Comparison of ENCODE assay signal across 14 mouse cellular contexts in the genomic region with DNA sequence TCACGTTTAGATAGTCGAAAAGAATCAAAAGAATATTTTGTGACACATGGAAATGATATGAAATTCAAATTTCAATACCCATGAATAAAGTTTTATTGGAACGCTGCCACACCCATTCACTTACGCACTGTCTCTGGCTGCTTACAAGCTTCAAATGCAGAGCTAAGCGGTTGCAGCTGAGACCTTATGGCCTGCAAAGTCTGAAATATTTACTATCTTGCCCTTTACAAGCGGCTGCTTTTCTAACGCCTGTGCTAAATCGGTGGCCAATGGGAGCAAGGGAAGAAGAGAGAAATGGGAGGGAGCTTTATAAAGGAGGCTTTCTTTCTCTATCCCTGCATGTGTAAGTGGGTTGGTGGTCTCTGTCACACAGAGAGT.
DNase-seq lines count a peak whose midpoint lies in the region; ATAC-seq and TF ChIP-seq lines count a peak whose summit lies in the region.
"Had no signal": no experiment of that assay in that cellular context is flagged by ENCODE, and none has a peak within 500 bp of the region (broad histone marks: within the 10 kb centered on the region; RNA-seq: fewer than 3 reads in every experiment).

No protein-coding gene starts in this region.

- 74% methylated on average over 8 of the region's 8 CpGs for WGBS in forebrain, embryonic 13.5 days
- 78% methylated on average over 8 of the region's 8 CpGs for WGBS in forebrain, embryonic 14.5 days
- WGBS in kidney, postnatal 0 days: 58% methylated on average over 8 of the region's 8 CpGs
- 56% methylated on average over 8 of the region's 8 CpGs for WGBS in midbrain, embryonic 16.5 days
- 80% methylated on average over 8 of the region's 8 CpGs for WGBS in midbrain, embryonic 11.5 days
- 38% methylated on average over 8 of the region's 8 CpGs for WGBS in limb, embryonic 15.5 days

- no peak for DNase-seq in forebrain, embryonic 14.5 days (ENCODE audit: low spot score)
- DNase-seq in kidney, postnatal 0 days (ENCODE audit: low spot score): peak; percentile 55
- no peak for DNase-seq in kidney, adult 8-10 months
- no peak for DNase-seq in midbrain, embryonic 11.5 days (ENCODE audit: low spot score, missing footprints)
- no peak for DNase-seq in cerebellum, adult 11-12 months
- DNase-seq: adrenal gland, postnatal 25 days; cerebellum, adult 9-10 months; heart, postnatal 4 days had no signal

- H3K4me3 ChIP-seq in forebrain, embryonic 13.5 days: no peak overlapping the region
- H3K4me3 ChIP-seq in forebrain, embryonic 14.5 days (ENCODE audit: low read depth, low read length): no peak overlapping the region
- H3K4me3 ChIP-seq in kidney, postnatal 0 days (replicated peaks; ENCODE audit: low read depth, low read length): no peak overlapping the region
- no peak overlapping the region for H3K4me3 ChIP-seq in midbrain, embryonic 16.5 days (ENCODE audit: low read depth, low read length)
- H3K4me3 ChIP-seq in midbrain, embryonic 11.5 days (ENCODE audit: low read depth, low read length): no peak overlapping the region
- H3K4me3 ChIP-seq in limb, embryonic 15.5 days: no peak overlapping the region
- H3K4me3 ChIP-seq: heart, embryonic 15.5 days; neural tube, embryonic 13.5 days had no signal

- no peaks in the 10 kb centered on the region for H3K36me3 ChIP-seq in forebrain, embryonic 13.5 days (ENCODE audit: poor library complexity, severe bottlenecking)
- H3K36me3 ChIP-seq in forebrain, embryonic 14.5 days (ENCODE audit: control insufficient read depth, insufficient read depth, low read length): no peaks in the 10 kb centered on the region
- no peaks in the 10 kb centered on the region for H3K36me3 ChIP-seq in kidney, postnatal 0 days (ENCODE audit: insufficient read depth, low read length)
- no peaks in the 10 kb centered on the region for H3K36me3 ChIP-seq in midbrain, embryonic 16.5 days (ENCODE audit: control insufficient read depth, insufficient read depth, low read length)
- no peaks in the 10 kb centered on the region for H3K36me3 ChIP-seq in midbrain, embryonic 11.5 days (ENCODE audit: control insufficient read depth, insufficient read depth, low read length)
- no peaks in the 10 kb centered on the region for H3K36me3 ChIP-seq in limb, embryonic 15.5 days
- H3K36me3 ChIP-seq: heart, embryonic 15.5 days; neural tube, embryonic 13.5 days had no signal

- no peak overlapping the region for H3K4me2 ChIP-seq in forebrain, embryonic 13.5 days
- no peak overlapping the region for H3K4me2 ChIP-seq in forebrain, embryonic 14.5 days (ENCODE audit: low read length)
- no peak overlapping the region for H3K4me2 ChIP-seq in kidney, postnatal 0 days (ENCODE audit: low read length)
- H3K4me2 ChIP-seq in midbrain, embryonic 16.5 days (ENCODE audit: low read length): peak overlapping the region; percentile 9; the same call in 1 of the 2 replicates
- no peak overlapping the region for H3K4me2 ChIP-seq in midbrain, embryonic 11.5 days
- H3K4me2 ChIP-seq in limb, embryonic 15.5 days: peak overlapping the region; percentile 29
- H3K4me2 ChIP-seq: heart, embryonic 15.5 days; neural tube, embryonic 13.5 days had no signal

- TF ChIP-seq CTCF in kidney, postnatal 0 days (IDR thresholded peaks at IDR 0.05; ENCODE audit: low read depth): no peak

- no peaks in the 10 kb centered on the region for H3K27me3 ChIP-seq in forebrain, embryonic 13.5 days
- H3K27me3 ChIP-seq in forebrain, embryonic 14.5 days (replicated peaks; ENCODE audit: control insufficient read depth, insufficient read depth, low read length): no peaks in the 10 kb centered on the region
- no peaks in the 10 kb centered on the region for H3K27me3 ChIP-seq in kidney, postnatal 0 days (ENCODE audit: insufficient read depth, low read length)
- H3K27me3 ChIP-seq in midbrain, embryonic 16.5 days (ENCODE audit: control insufficient read depth, insufficient read depth, low read depth, low read length): no peaks in the 10 kb centered on the region
- no peaks in the 10 kb centered on the region for H3K27me3 ChIP-seq in midbrain, embryonic 11.5 days (ENCODE audit: control insufficient read depth, insufficient read depth, low read length)
- H3K27me3 ChIP-seq in limb, embryonic 15.5 days: no peaks in the 10 kb centered on the region
- H3K27me3 ChIP-seq: heart, embryonic 15.5 days; neural tube, embryonic 13.5 days had no signal

- no peaks in the 10 kb centered on the region for H3K4me1 ChIP-seq in forebrain, embryonic 13.5 days
- no peaks in the 10 kb centered on the region for H3K4me1 ChIP-seq in forebrain, embryonic 14.5 days (ENCODE audit: control insufficient read depth, insufficient read depth, low read length)
- peaks cover 4% of the 10 kb centered on the region; the same call in 1 of the 2 replicates for H3K4me1 ChIP-seq in kidney, postnatal 0 days (replicated peaks; ENCODE audit: insufficient read depth, low read length)
- no peaks in the 10 kb centered on the region for H3K4me1 ChIP-seq in midbrain, embryonic 16.5 days (ENCODE audit: control insufficient read depth, insufficient read depth, low read length)
- H3K4me1 ChIP-seq in midbrain, embryonic 11.5 days (ENCODE audit: control insufficient read depth, insufficient read depth, low read length): no peaks in the 10 kb centered on the region
- peaks cover 10% of the 10 kb centered on the region for H3K4me1 ChIP-seq in limb, embryonic 15.5 days
- H3K4me1 ChIP-seq: heart, embryonic 15.5 days had no signal

- peak; percentile 33; the same call in 1 of the 2 replicates for ATAC-seq in forebrain, embryonic 13.5 days
- no peak for ATAC-seq in forebrain, embryonic 14.5 days
- no peak for ATAC-seq in kidney, postnatal 0 days (replicated peaks; ENCODE audit: low FRiP score, low read depth)
- peak; percentile 60; the same call in 1 of the 2 replicates for ATAC-seq in midbrain, embryonic 16.5 days
- ATAC-seq in midbrain, embryonic 11.5 days (ENCODE audit: low FRiP score): no peak
- peak; percentile 86 for ATAC-seq in limb, embryonic 15.5 days (ENCODE audit: insufficient number of reproducible peaks, low FRiP score, low TSS enrichment, low read depth)

- no peak overlapping the region for H3K9ac ChIP-seq in forebrain, embryonic 13.5 days
- no peak overlapping the region for H3K9ac ChIP-seq in forebrain, embryonic 14.5 days (ENCODE audit: low read length)
- H3K9ac ChIP-seq in kidney, postnatal 0 days (ENCODE audit: low read depth, low read length): no peak overlapping the region
- H3K9ac ChIP-seq in midbrain, embryonic 16.5 days (ENCODE audit: low read depth, low read length): no peak overlapping the region
- H3K9ac ChIP-seq in midbrain, embryonic 11.5 days (ENCODE audit: low read length): no peak overlapping the region
- no peak overlapping the region for H3K9ac ChIP-seq in limb, embryonic 15.5 days
- H3K9ac ChIP-seq: heart, embryonic 15.5 days; liver, embryonic 14.5 days; neural tube, embryonic 13.5 days had no signal

- no peak overlapping the region for H3K27ac ChIP-seq in forebrain, embryonic 13.5 days
- no peak overlapping the region for H3K27ac ChIP-seq in forebrain, embryonic 14.5 days (ENCODE audit: low read depth, low read length)
- H3K27ac ChIP-seq in kidney, postnatal 0 days: no peak overlapping the region
- H3K27ac ChIP-seq in midbrain, embryonic 16.5 days (ENCODE audit: low read length): no peak overlapping the region
- H3K27ac ChIP-seq in midbrain, embryonic 11.5 days (ENCODE audit: low read depth, low read length): no peak overlapping the region
- H3K27ac ChIP-seq in limb, embryonic 15.5 days: peak overlapping the region; percentile 51
- H3K27ac ChIP-seq: heart, embryonic 15.5 days; liver, embryonic 14.5 days; neural tube, embryonic 13.5 days had no signal

- no peaks in the 10 kb centered on the region for H3K9me3 ChIP-seq in forebrain, embryonic 13.5 days (replicated peaks)
- H3K9me3 ChIP-seq in forebrain, embryonic 14.5 days (replicated peaks; ENCODE audit: control insufficient read depth, low read length): no peaks in the 10 kb centered on the region
- H3K9me3 ChIP-seq in kidney, postnatal 0 days (replicated peaks; ENCODE audit: low read length): no peaks in the 10 kb centered on the region
- no peaks in the 10 kb centered on the region for H3K9me3 ChIP-seq in midbrain, embryonic 16.5 days (replicated peaks; ENCODE audit: control insufficient read depth, low read length, poor library complexity, severe bottlenecking)
- no peaks in the 10 kb centered on the region for H3K9me3 ChIP-seq in midbrain, embryonic 11.5 days (ENCODE audit: control insufficient read depth, low read length)
- no peaks in the 10 kb centered on the region for H3K9me3 ChIP-seq in limb, embryonic 15.5 days
- H3K9me3 ChIP-seq: heart, embryonic 15.5 days; neural tube, embryonic 13.5 days had no signal

Comparison
In these comparisons a context has a peak if more than half of its experiments do, and no peak if none do; other contexts are left out.
1. ATAC-seq: peak in forebrain, embryonic 13.5 days (single experiment), midbrain, embryonic 16.5 days (single experiment) and limb, embryonic 15.5 days (single experiment); none in forebrain, embryonic 14.5 days (single experiment), kidney, postnatal 0 days (single experiment) and midbrain, embryonic 11.5 days (single experiment).
2. H3K4me2 ChIP-seq: peak in midbrain, embryonic 16.5 days (single experiment) and limb, embryonic 15.5 days (single experiment); none in forebrain, embryonic 13.5 days (single experiment), forebrain, embryonic 14.5 days (single experiment), kidney, postnatal 0 days (single experiment) and midbrain, embryonic 11.5 days (single experiment).